Mouse (Mus musculus) monocyte, adult 2 months (primary cell): ENCODE data around the gene Gpha2.

Experiments
- DNase-seq, 2 experiments: peaks; one replicate each; pipeline ENCODE4 v3.0.0; 2022; ENCODE audit warnings: low spot score in 2 of 2, low read depth in 1 of 2

Gene Gpha2

GRCm38 (mm10) chr19:6226135-6226534 is at the start of gene Gpha2:
Gpha2 (plus strand) TSS chr19:6226380.
- DNase-seq: no peak

GRCm38 (mm10) chr19:6178775-6179174 is 47.4 kb upstream of the Gpha2 start:
- no peak for DNase-seq

GRCm38 (mm10) chr19:6181629-6182028 is 44.6 kb upstream of the Gpha2 start:
- DNase-seq: no peak

GRCm38 (mm10) chr19:6182534-6182933 is 43.6 kb upstream of the Gpha2 start:
- DNase-seq: no peak

- DNase-seq: no peak
Measured at GRCm38 (mm10) chr19:6184131-6184530, 42.0 kb upstream of the Gpha2 start, which contains the start of gene Majin. Majin (plus strand) TSS chr19:6184388.

- no peak for DNase-seq
Measured at GRCm38 (mm10) chr19:6204265-6204664, 21.9 kb upstream of the Gpha2 start.

- DNase-seq: no peak
Measured at GRCm38 (mm10) chr19:6206716-6207115, 19.5 kb upstream of the Gpha2 start.

GRCm38 (mm10) chr19:6216046-6216705 is 10.0 kb upstream of the Gpha2 start:
- DNase-seq: no peak

GRCm38 (mm10) chr19:6218606-6219005 is 7.6 kb upstream of the Gpha2 start:
- DNase-seq: no peak

GRCm38 (mm10) chr19:6226763-6227162 is 583 bp downstream of the Gpha2 start:
- DNase-seq: no peak

- DNase-seq: no peak
Measured at GRCm38 (mm10) chr19:6227864-6228263, 1.7 kb downstream of the Gpha2 start.

- no peak for DNase-seq
Measured at GRCm38 (mm10) chr19:6230411-6230810, 4.2 kb downstream of the Gpha2 start.

GRCm38 (mm10) chr19:6231036-6231435 is 4.9 kb downstream of the Gpha2 start:
- no peak for DNase-seq

- no peak for DNase-seq
Measured at GRCm38 (mm10) chr19:6233647-6234046, 7.5 kb downstream of the Gpha2 start.

GRCm38 (mm10) chr19:6234337-6235083 is 8.3 kb downstream of the Gpha2 start:
- DNase-seq: no peak

- peak; percentile 88 to 92 for DNase-seq
Measured at GRCm38 (mm10) chr19:6235084-6236052, 9.2 kb downstream of the Gpha2 start, which contains the start of gene Ppp2r5b. Ppp2r5b (minus strand) TSS chr19:6235872.

GRCm38 (mm10) chr19:6236053-6236441 is 9.9 kb downstream of the Gpha2 start:
- peak; percentile 67 to 69 for DNase-seq

GRCm38 (mm10) chr19:6236842-6237241 is 10.7 kb downstream of the Gpha2 start:
- DNase-seq: no peak

- no peak for DNase-seq
Measured at GRCm38 (mm10) chr19:6238740-6239139, 12.6 kb downstream of the Gpha2 start.

- no peak for DNase-seq
Measured at GRCm38 (mm10) chr19:6240136-6240535, 14.0 kb downstream of the Gpha2 start.

GRCm38 (mm10) chr19:6240725-6241124 is 14.5 kb downstream of the Gpha2 start:
- DNase-seq: no peak
